ENCODE assay signal across 10 mouse cellular contexts in genomic region chr19:50362655-50363500, GRCm38 (mm10).
A peak's percentile ranks its signal among the peaks of the same experiment; 100 is the strongest.
DNase-seq lines count a peak whose midpoint lies in the region; ATAC-seq and TF ChIP-seq lines count a peak whose summit lies in the region.
"Had no signal": no experiment of that assay in that cellular context is flagged by ENCODE, and none has a peak within 500 bp of the region (broad histone marks: within the 10 kb centered on the region; RNA-seq: fewer than 3 reads in every experiment).

No protein-coding gene starts in this region.

- H3K36me3 ChIP-seq in limb, embryonic 13.5 days, result no peaks in the 10 kb centered on the region
- no peaks in the 10 kb centered on the region for H3K36me3 ChIP-seq in limb, embryonic 10.5 days
- no peaks in the 10 kb centered on the region for H3K36me3 ChIP-seq in forebrain, embryonic 11.5 days (ENCODE audit: control insufficient read depth, insufficient read depth, low read length)
- no peaks in the 10 kb centered on the region for H3K36me3 ChIP-seq in intestine, postnatal 0 days (ENCODE audit: control insufficient read depth, insufficient read depth)
- H3K36me3 ChIP-seq: embryonic facial prominence, embryonic 13.5 days had no signal

- WGBS in limb, embryonic 13.5 days, result 43% methylated on average over 9 of the region's 9 CpGs
- WGBS in limb, embryonic 10.5 days, result 68% methylated on average over 9 of the region's 9 CpGs
- 12% methylated on average over 9 of the region's 9 CpGs for WGBS in forebrain, embryonic 11.5 days
- WGBS in intestine, postnatal 0 days, result 34% methylated on average over 9 of the region's 9 CpGs

- no peaks in the 10 kb centered on the region for H3K27me3 ChIP-seq in limb, embryonic 13.5 days
- H3K27me3 ChIP-seq in limb, embryonic 10.5 days (ENCODE audit: low read depth, poor library complexity, severe bottlenecking), result no peaks in the 10 kb centered on the region
- no peaks in the 10 kb centered on the region for H3K27me3 ChIP-seq in forebrain, embryonic 11.5 days (ENCODE audit: control insufficient read depth, insufficient read depth, low read length)
- H3K27me3 ChIP-seq in intestine, postnatal 0 days (replicated peaks; ENCODE audit: control insufficient read depth, insufficient read depth, low read length), result no peaks in the 10 kb centered on the region
- H3K27me3 ChIP-seq: embryonic facial prominence, embryonic 13.5 days had no signal

- no peak overlapping the region for H3K4me3 ChIP-seq in limb, embryonic 13.5 days
- no peak overlapping the region for H3K4me3 ChIP-seq in limb, embryonic 10.5 days
- H3K4me3 ChIP-seq in forebrain, embryonic 11.5 days (ENCODE audit: low read depth, low read length), result no peak overlapping the region
- H3K4me3 ChIP-seq in intestine, postnatal 0 days (ENCODE audit: low read depth, low read length), result no peak overlapping the region
- H3K4me3 ChIP-seq: embryonic facial prominence, embryonic 13.5 days had no signal

- H3K9me3 ChIP-seq in limb, embryonic 13.5 days, result no peaks in the 10 kb centered on the region
- no peaks in the 10 kb centered on the region for H3K9me3 ChIP-seq in limb, embryonic 10.5 days (replicated peaks)
- no peaks in the 10 kb centered on the region for H3K9me3 ChIP-seq in forebrain, embryonic 11.5 days (ENCODE audit: control insufficient read depth, low read length)
- no peaks in the 10 kb centered on the region for H3K9me3 ChIP-seq in intestine, postnatal 0 days (ENCODE audit: control insufficient read depth)
- H3K9me3 ChIP-seq: embryonic facial prominence, embryonic 13.5 days had no signal

- H3K27ac ChIP-seq in limb, embryonic 13.5 days, result no peak overlapping the region
- no peak overlapping the region for H3K27ac ChIP-seq in limb, embryonic 10.5 days
- H3K27ac ChIP-seq in forebrain, embryonic 11.5 days (ENCODE audit: low read depth, low read length), result peak overlapping the region; percentile 86
- H3K27ac ChIP-seq in intestine, postnatal 0 days (ENCODE audit: low read depth, low read length), result no peak overlapping the region
- H3K27ac ChIP-seq: embryonic facial prominence, embryonic 13.5 days had no signal

- ATAC-seq in limb, embryonic 13.5 days (ENCODE audit: low FRiP score, low read depth), result peak; percentile 54; the same call in 1 of the 2 replicates
- peak; percentile 92 for ATAC-seq in forebrain, embryonic 11.5 days (replicated peaks; ENCODE audit: low FRiP score)
- ATAC-seq in intestine, postnatal 0 days, result no peak

- peak; percentile 43; the same call in 1 of the 2 replicates for TF ChIP-seq CTCF in intestine, postnatal 0 days (IDR thresholded peaks at IDR 0.05; ENCODE audit: low read depth)

- H3K9ac ChIP-seq in limb, embryonic 13.5 days, result no peak overlapping the region
- no peak overlapping the region for H3K9ac ChIP-seq in forebrain, embryonic 11.5 days (ENCODE audit: low read length)
- H3K9ac ChIP-seq in intestine, postnatal 0 days (ENCODE audit: low read depth, low read length), result no peak overlapping the region
- H3K9ac ChIP-seq: embryonic facial prominence, embryonic 13.5 days had no signal

- H3K4me2 ChIP-seq in limb, embryonic 13.5 days (replicated peaks), result no peak overlapping the region
- no peak overlapping the region for H3K4me2 ChIP-seq in forebrain, embryonic 11.5 days (ENCODE audit: low read depth, low read length, severe bottlenecking)
- H3K4me2 ChIP-seq in intestine, postnatal 0 days (replicated peaks; ENCODE audit: low read depth), result no peak overlapping the region
- H3K4me2 ChIP-seq: embryonic facial prominence, embryonic 13.5 days had no signal

- DNase-seq in limb, embryonic 10.5 days (ENCODE audit: low spot score), result no peak
- peak; percentile 78 for DNase-seq in forebrain, embryonic 11.5 days (ENCODE audit: low spot score)
- DNase-seq in retina, postnatal 1 day, result peak; percentile 38
- no peak for DNase-seq in T-cell, adult 2 months (ENCODE audit: low spot score)
- no peak for DNase-seq in layer of hippocampus, postnatal 25 days (ENCODE audit: extremely low spot score in 1 of 2, low spot score in 1 of 2)
- no peak for DNase-seq in spleen, postnatal 4 days (ENCODE audit: low spot score in 2 of 2)
- DNase-seq: thymus, adult 2 months had no signal

- H3K4me1 ChIP-seq in limb, embryonic 13.5 days, result peaks cover 20% of the 10 kb centered on the region
- H3K4me1 ChIP-seq in limb, embryonic 10.5 days, result no peaks in the 10 kb centered on the region
- peaks cover 6% of the 10 kb centered on the region for H3K4me1 ChIP-seq in forebrain, embryonic 11.5 days (replicated peaks; ENCODE audit: control insufficient read depth, insufficient read depth, low read length)
- no peaks in the 10 kb centered on the region for H3K4me1 ChIP-seq in intestine, postnatal 0 days (replicated peaks; ENCODE audit: control insufficient read depth, insufficient read depth, low read length)

Comparison
In these comparisons a context has a peak if more than half of its experiments do, and no peak if none do; other contexts are left out.
1. DNase-seq: peak in forebrain, embryonic 11.5 days (single experiment) and retina, postnatal 1 day (single experiment); none in limb, embryonic 10.5 days (single experiment), T-cell, adult 2 months (single experiment), layer of hippocampus, postnatal 25 days (0 of 2) and spleen, postnatal 4 days (0 of 2).